Mouse (Mus musculus): ENCODE results near the gene Tcl1b3. TPM values are rescaled to one million over a fixed set of nuclear protein-coding genes. Genes with fewer than 3 reads are reported as not detected.

Tcl1b3 gene
- polyA plus RNA-seq, 1 experiment, result not detected

DNA sequence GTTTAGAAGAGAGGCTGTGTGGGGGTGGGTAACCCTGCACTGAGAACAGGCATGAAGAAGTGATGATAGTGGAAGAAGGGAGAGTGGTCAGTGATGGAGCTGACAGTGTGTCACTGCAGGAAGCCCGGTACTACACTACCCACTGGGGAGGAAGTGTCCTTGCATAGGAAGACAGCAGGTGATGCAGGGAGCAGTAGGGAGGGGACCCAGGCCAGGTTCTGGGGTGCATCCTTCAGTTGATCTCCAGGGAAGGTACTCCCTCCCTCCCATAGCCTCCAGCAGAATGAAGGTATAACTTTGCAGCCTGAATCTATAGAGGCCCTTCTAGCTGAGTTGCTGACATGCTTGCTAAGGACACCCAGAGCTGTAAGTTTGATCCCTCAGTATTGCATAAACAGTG, 16.2 kb downstream of the Tcl1b3 start:
- Histone ChIP-seq H3K27me3 (ENCODE audit: control insufficient read depth, insufficient read depth, low read length, poor library complexity, severe bottlenecking) (no peaks in the 10 kb centered on the region), H3K4me1 (ENCODE audit: control insufficient read depth, insufficient read depth, low read length) (no peaks in the 10 kb centered on the region), H3K9ac (ENCODE audit: low read depth, poor library complexity, severe bottlenecking) (no peak overlapping the region), H3K36me3 (ENCODE audit: control insufficient read depth, insufficient read depth, low read length, poor library complexity, severe bottlenecking) (no peaks in the 10 kb centered on the region), H3K27ac (ENCODE audit: insufficient read depth, low read length) (no peak overlapping the region), H3K4me3 (ENCODE audit: low read depth, low read length) (no peak overlapping the region), H3K9me3 (replicated peaks; ENCODE audit: control insufficient read depth, insufficient read depth, low read length, poor library complexity, severe bottlenecking) (no peaks in the 10 kb centered on the region)
- TF ChIP-seq EP300 (IDR thresholded peaks at IDR 0.05; ENCODE audit: insufficient read depth, low read depth, low read length) (no peak), POLR2A (IDR thresholded peaks at IDR 0.05; ENCODE audit: insufficient read depth, low read length) (no peak)

DNA sequence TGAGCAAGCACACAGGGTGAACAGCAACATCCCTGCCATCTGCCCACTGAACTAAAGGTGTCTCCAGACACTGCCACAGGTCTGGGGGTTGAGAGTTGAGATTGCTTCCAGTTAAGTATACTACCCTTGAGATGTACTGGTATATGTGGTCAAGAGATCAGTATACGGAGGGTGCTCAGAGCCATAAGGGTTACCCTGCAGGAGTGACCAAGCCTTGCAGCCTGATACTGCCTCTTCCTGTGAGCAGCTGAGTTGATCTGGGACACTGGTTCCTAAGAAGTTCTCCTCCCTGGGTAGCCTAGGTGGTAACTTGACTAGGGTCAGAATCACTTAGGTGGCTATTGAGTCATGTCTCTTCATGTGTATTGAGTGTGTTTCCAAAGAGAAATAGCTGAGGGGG, 17.6 kb downstream of the Tcl1b3 start:
- H3K9ac ChIP-seq (ENCODE audit: low read depth, poor library complexity, severe bottlenecking), result no peak overlapping the region
- TF ChIP-seq EP300 (IDR thresholded peaks at IDR 0.05; ENCODE audit: insufficient read depth, low read depth, low read length), result no peak
- TF ChIP-seq POLR2A (IDR thresholded peaks at IDR 0.05; ENCODE audit: insufficient read depth, low read length), result no peak
- TF ChIP-seq CTCF (IDR thresholded peaks at IDR 0.05; ENCODE audit: low read depth, low read length), result no peak
- no peak overlapping the region for H3K27ac ChIP-seq (ENCODE audit: insufficient read depth, low read length)
- H3K27me3 ChIP-seq (ENCODE audit: control insufficient read depth, insufficient read depth, low read length, poor library complexity, severe bottlenecking), result no peaks in the 10 kb centered on the region
- H3K4me3 ChIP-seq (ENCODE audit: low read depth, low read length), result no peak overlapping the region
- H3K36me3 ChIP-seq (ENCODE audit: control insufficient read depth, insufficient read depth, low read length, poor library complexity, severe bottlenecking), result no peaks in the 10 kb centered on the region
- no peaks in the 10 kb centered on the region for H3K4me1 ChIP-seq (ENCODE audit: control insufficient read depth, insufficient read depth, low read length)
- H3K9me3 ChIP-seq (replicated peaks; ENCODE audit: control insufficient read depth, insufficient read depth, low read length, poor library complexity, severe bottlenecking), result no peaks in the 10 kb centered on the region

DNA sequence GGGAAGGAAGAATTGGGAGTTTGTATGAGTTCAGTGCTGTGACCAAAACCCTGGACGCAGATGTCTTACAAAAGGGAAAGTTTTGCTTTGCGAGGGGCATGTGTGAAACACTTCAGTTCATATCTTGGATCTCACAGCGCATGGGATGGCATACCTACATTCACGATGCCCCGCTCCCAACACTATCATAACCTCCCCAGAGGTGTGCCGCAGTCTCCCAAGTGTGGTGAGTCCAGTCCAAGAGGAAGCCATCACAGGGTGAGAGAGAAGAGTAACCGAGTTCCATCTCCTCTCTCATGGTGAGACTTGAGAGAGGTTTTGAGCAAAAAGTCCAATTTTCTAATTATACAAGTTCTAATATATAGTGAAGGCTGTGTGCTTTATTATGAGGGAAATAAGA, 18.4 kb downstream of the Tcl1b3 start:
- H3K27ac ChIP-seq (ENCODE audit: insufficient read depth, low read length), result no peak overlapping the region
- H3K36me3 ChIP-seq (ENCODE audit: control insufficient read depth, insufficient read depth, low read length, poor library complexity, severe bottlenecking), result no peaks in the 10 kb centered on the region
- H3K4me1 ChIP-seq (ENCODE audit: control insufficient read depth, insufficient read depth, low read length), result no peaks in the 10 kb centered on the region
- no peak overlapping the region for H3K9ac ChIP-seq (ENCODE audit: low read depth, poor library complexity, severe bottlenecking)
- TF ChIP-seq CTCF (IDR thresholded peaks at IDR 0.05; ENCODE audit: low read depth, low read length) (no peak), POLR2A (IDR thresholded peaks at IDR 0.05; ENCODE audit: insufficient read depth, low read length) (no peak), EP300 (IDR thresholded peaks at IDR 0.05; ENCODE audit: insufficient read depth, low read depth, low read length) (no peak)
- H3K9me3 ChIP-seq (replicated peaks; ENCODE audit: control insufficient read depth, insufficient read depth, low read length, poor library complexity, severe bottlenecking), result no peaks in the 10 kb centered on the region
- H3K4me3 ChIP-seq (ENCODE audit: low read depth, low read length), result no peak overlapping the region
- no peaks in the 10 kb centered on the region for H3K27me3 ChIP-seq (ENCODE audit: control insufficient read depth, insufficient read depth, low read length, poor library complexity, severe bottlenecking)

DNA sequence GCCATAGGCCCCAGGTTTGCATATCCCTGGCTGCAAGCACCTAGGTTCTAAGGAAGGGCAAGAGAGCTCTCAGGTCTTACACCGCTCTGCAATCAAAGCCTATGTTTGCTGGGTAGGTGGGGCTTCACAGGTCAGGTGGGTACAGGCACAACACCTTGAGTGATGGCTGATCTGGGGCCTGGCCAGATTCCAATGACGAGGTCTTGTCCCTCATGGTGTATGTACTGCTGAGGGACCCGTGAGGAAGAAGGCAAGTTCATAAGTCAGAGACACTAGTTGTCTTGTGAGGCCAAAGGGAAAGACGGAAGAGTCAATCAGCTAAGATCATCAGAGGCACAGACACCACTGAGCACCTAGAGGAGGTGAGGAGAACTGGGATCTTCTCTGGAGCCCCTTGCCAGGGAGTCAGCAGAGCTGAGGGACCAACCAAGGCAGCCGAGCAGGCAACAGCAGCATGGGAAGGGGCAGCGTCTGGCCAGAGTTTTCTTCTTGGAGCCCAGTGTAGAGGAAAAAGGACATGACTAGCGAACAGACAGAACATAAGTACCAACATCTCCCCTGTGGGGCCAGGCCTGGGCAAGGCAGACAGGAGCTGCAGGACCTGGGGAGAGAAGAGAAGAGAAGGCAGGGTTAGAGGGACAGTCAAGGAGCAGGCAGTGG, 26.4 kb downstream of the Tcl1b3 start:
- Histone ChIP-seq H3K27ac (ENCODE audit: insufficient read depth, low read length) (no peak overlapping the region), H3K4me3 (ENCODE audit: low read depth, low read length) (no peak overlapping the region), H3K4me1 (ENCODE audit: control insufficient read depth, insufficient read depth, low read length) (no peaks in the 10 kb centered on the region), H3K27me3 (ENCODE audit: control insufficient read depth, insufficient read depth, low read length, poor library complexity, severe bottlenecking) (no peaks in the 10 kb centered on the region), H3K9me3 (replicated peaks; ENCODE audit: control insufficient read depth, insufficient read depth, low read length, poor library complexity, severe bottlenecking) (no peaks in the 10 kb centered on the region), H3K36me3 (ENCODE audit: control insufficient read depth, insufficient read depth, low read length, poor library complexity, severe bottlenecking) (0 out of 2 replicates have a peak, but pooled peaks cover 2% of the 10 kb centered on the region), H3K9ac (ENCODE audit: low read depth, poor library complexity, severe bottlenecking) (no peak overlapping the region)
- TF ChIP-seq POLR2A (IDR thresholded peaks at IDR 0.05; ENCODE audit: insufficient read depth, low read length), result no peak
- no peak for TF ChIP-seq EP300 (IDR thresholded peaks at IDR 0.05; ENCODE audit: insufficient read depth, low read depth, low read length)
- no peak for TF ChIP-seq CTCF (IDR thresholded peaks at IDR 0.05; ENCODE audit: low read depth, low read length)

DNA sequence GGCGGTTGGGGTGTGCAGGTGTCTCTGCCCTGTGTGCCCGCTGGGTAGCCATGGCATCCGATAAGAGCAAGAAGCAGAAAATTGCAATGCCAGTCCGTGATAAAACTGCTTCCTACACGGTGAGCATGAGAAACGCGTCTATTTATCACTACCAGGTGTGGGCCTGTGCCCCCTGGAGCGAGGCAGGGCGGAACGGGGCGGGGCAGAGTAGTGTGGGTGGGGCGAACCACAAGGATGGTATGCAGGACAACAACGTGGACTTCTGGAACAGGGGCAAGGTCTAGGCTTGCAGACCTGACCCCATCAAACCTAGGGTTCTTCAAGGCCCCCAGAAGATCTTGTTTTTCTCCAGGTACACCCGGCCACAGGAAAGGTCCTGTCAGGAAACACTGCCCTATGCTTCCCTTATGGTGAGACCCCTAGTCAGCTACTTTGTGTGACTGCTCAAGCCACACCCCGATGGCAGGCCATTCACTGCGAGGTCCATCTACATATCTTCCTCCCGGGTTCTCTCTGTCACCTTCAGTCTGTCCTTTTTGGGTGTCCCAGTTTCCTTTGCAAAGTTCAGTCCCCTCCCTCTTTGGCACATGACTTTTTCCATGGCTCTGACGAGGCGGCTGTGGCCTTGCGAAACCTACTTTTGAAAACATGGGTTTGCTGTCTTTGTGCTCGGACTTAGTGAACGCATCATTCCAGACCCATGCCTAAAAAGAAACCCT, 31.9 kb downstream of the Tcl1b3 start, which contains the start of gene Tcl1:
Tcl1 (minus strand) TSS at position 193 of the 719 bp plus-strand sequence.
- H3K9ac ChIP-seq (ENCODE audit: low read depth, poor library complexity, severe bottlenecking), result peak within 1 kb of the TSS; percentile 22
- peaks cover 8% of the 10 kb centered on the region for H3K4me1 ChIP-seq (ENCODE audit: control insufficient read depth, insufficient read depth, low read length)
- no peaks in the 10 kb centered on the region for H3K9me3 ChIP-seq (replicated peaks; ENCODE audit: control insufficient read depth, insufficient read depth, low read length, poor library complexity, severe bottlenecking)
- H3K27ac ChIP-seq (ENCODE audit: insufficient read depth, low read length), result peak within 1 kb of the TSS; percentile 28
- H3K4me3 ChIP-seq (ENCODE audit: low read depth, low read length), result peak within 1 kb of the TSS; percentile 50
- no peaks in the 10 kb centered on the region for H3K27me3 ChIP-seq (ENCODE audit: control insufficient read depth, insufficient read depth, low read length, poor library complexity, severe bottlenecking)
- no peaks in the 10 kb centered on the region for H3K36me3 ChIP-seq (ENCODE audit: control insufficient read depth, insufficient read depth, low read length, poor library complexity, severe bottlenecking)
- TF ChIP-seq POLR2A (IDR thresholded peaks at IDR 0.05; ENCODE audit: insufficient read depth, low read length) (no peak), EP300 (IDR thresholded peaks at IDR 0.05; ENCODE audit: insufficient read depth, low read depth, low read length) (peak; percentile 75)

All from ES-Bruce4 (cell line).